Mouse (Mus musculus) bone marrow, adult 2 months (tissue): Measurements from ENCODE around the gene Urb1. TPM values are rescaled to one million over a fixed set of nuclear protein-coding genes. Genes with fewer than 3 reads are reported as not detected.
"Not testable (repeated sequence)": the region's sequence is repeated elsewhere in the genome, so short reads cannot be mapped to it uniquely, and the experiment has no call there.

ENCODE experiments used
- H3K27ac ChIP-seq: fragments of 200-500 bp; 2 replicates; pipeline ENCODE4 v1.5.1; 2012; ENCODE audit warnings: low read depth, mild to moderate bottlenecking, control low read depth, inconsistent platforms, low read length; ENCODE audit not compliant: control insufficient read depth, poor library complexity, insufficient read depth
- H3K4me1 ChIP-seq: fragments of 200-500 bp; 2 replicates; pipeline ENCODE4 v1.6.1; 2011; ENCODE audit warnings: low read length; ENCODE audit not compliant: control insufficient read depth, insufficient read depth
- H3K4me3 ChIP-seq: fragments of 200-500 bp; replicated peaks from 2 replicates; pipeline ENCODE3; 2011; ENCODE audit warnings: mild to moderate bottlenecking, low read depth, low read length, control low read depth; ENCODE audit not compliant: control insufficient read depth
- CTCF ChIP-seq: fragments of 200-500 bp; IDR thresholded peaks from 2 replicates; pipeline ENCODE4 v1.5.1; 2011; ENCODE audit warnings: low read length, control low read depth; ENCODE audit not compliant: control insufficient read depth, insufficient read depth
- POLR2A ChIP-seq: fragments of 200-500 bp; IDR thresholded peaks from 2 replicates; pipeline ENCODE4 v1.6.1; 2011; ENCODE audit warnings: low read depth, mild to moderate bottlenecking, control low read depth, low read length, borderline replicate concordance; ENCODE audit not compliant: control insufficient read depth
- WGBS: fragments of 180-500 bp; shearing (Covaris S2); methylation state at CpG from one replicate; pipeline ENCODE4 v1.1.7; 2018; 5-methylcytosine and 5-hydroxymethylcytosine counted together
- polyA plus RNA-seq: library from polyadenylated mRNA; stranded (reverse); fragments of >200 nt; gene quantifications from 2 replicates; pipeline ENCODE4 v1.2.4, GENCODE M21; 2011; ENCODE audit warnings: low replicate concordance; ENCODE audit not compliant: missing spikeins, insufficient read depth, insufficient read length

The Urb1 gene
- polyA plus RNA-seq, 1 experiment, result 5.1 TPM

- no peak for TF ChIP-seq POLR2A
- Histone ChIP-seq H3K4me1 (no peaks in the 10 kb centered on the region; the same call in none of the 2 replicates), H3K27ac (no peak overlapping the region), H3K4me3 (no peak overlapping the region)
- WGBS, result 75% methylated on average over 7 of the region's 7 CpGs
Observed at GRCm38 (mm10) chr16:90829136-90829535, 18.9 kb upstream of the Urb1 start.

- H3K4me3 ChIP-seq, result no peak overlapping the region
- H3K4me1 ChIP-seq, result no peaks in the 10 kb centered on the region; the same call in none of the 2 replicates
- no peak overlapping the region for H3K27ac ChIP-seq
- WGBS, result 84% methylated on average over 9 of the region's 9 CpGs
- TF ChIP-seq CTCF (no peak), POLR2A (no peak)
Observed at GRCm38 (mm10) chr16:90827498-90827897, 17.3 kb upstream of the Urb1 start.

GRCm38 (mm10) chr16:90826457-90826856 lies 16.2 kb upstream of the Urb1 start, which contains the start of gene Eva1c:
Gene Eva1c, plus strand, starts transcription at chr16:90826719.
- peak; percentile 16; the same call in 1 of the 2 replicates for TF ChIP-seq CTCF
- no peak for TF ChIP-seq POLR2A
- H3K4me3 ChIP-seq, result no peak within 1 kb of the TSS
- no peak within 1 kb of the TSS for H3K27ac ChIP-seq
- 60% methylated on average over 7 of the region's 7 CpGs for WGBS
- H3K4me1 ChIP-seq, result no peaks in the 10 kb centered on the region; the same call in none of the 2 replicates

- H3K4me3 ChIP-seq, result no peak overlapping the region
- WGBS, result 76% methylated on average over 5 of the region's 5 CpGs
- H3K4me1 ChIP-seq, result no peaks in the 10 kb centered on the region; the same call in none of the 2 replicates
- no peak for TF ChIP-seq POLR2A
- TF ChIP-seq CTCF, result no peak
- no peak overlapping the region for H3K27ac ChIP-seq
Observed at GRCm38 (mm10) chr16:90826041-90826440, 15.8 kb upstream of the Urb1 start.

GRCm38 (mm10) chr16:90823986-90824385 lies 13.8 kb upstream of the Urb1 start:
- not testable (repeated sequence) for H3K4me1 ChIP-seq, H3K27ac ChIP-seq, H3K4me3 ChIP-seq
- 84% methylated on average over 4 of the region's 4 CpGs for WGBS

GRCm38 (mm10) chr16:90822981-90823380 lies 12.8 kb upstream of the Urb1 start:
- no peak for TF ChIP-seq POLR2A
- TF ChIP-seq CTCF, result no peak
- Histone ChIP-seq H3K4me1 (no peaks in the 10 kb centered on the region), H3K27ac (no peak overlapping the region), H3K4me3 (no peak overlapping the region)
- 71% methylated on average over 7 of the region's 7 CpGs for WGBS

GRCm38 (mm10) chr16:90822284-90822935 lies 12.2 kb upstream of the Urb1 start:
- Histone ChIP-seq H3K4me1 (no peaks in the 10 kb centered on the region), H3K27ac (peak overlapping the region; percentile 34; the same call in 1 of the 2 replicates), H3K4me3 (no peak overlapping the region)
- TF ChIP-seq CTCF (no peak), POLR2A (no peak)
- WGBS, result 71% methylated on average over 10 of the region's 10 CpGs

GRCm38 (mm10) chr16:90821046-90821697 lies 11.0 kb upstream of the Urb1 start:
- no peak for TF ChIP-seq CTCF
- TF ChIP-seq POLR2A, result no peak
- Histone ChIP-seq H3K4me3 (no peak overlapping the region), H3K27ac (no peak overlapping the region), H3K4me1 (no peaks in the 10 kb centered on the region)
- 82% methylated on average over 14 of the region's 14 CpGs for WGBS
